Mouse (Mus musculus) layer of hippocampus, postnatal 10 days (tissue): ENCODE results near the gene BC034090. TPM values are rescaled to one million over a fixed set of nuclear protein-coding genes. Genes with fewer than 3 reads are reported as not detected.
A peak's percentile ranks its signal among the peaks of the same experiment; 100 is the strongest.

Experiments
- DNase-seq, 2 experiments: peaks; one replicate each; pipeline ENCODE4 v3.0.0; 2021; ENCODE audit warnings: low spot score in 2 of 2
- total RNA-seq, 2 experiments: library from RNA; stranded (reverse); gene quantifications; 2 replicates each; pipeline ENCODE4 v1.2.3; 2021

BC034090 gene
- total RNA-seq, 2 experiments from 2014 or later: 6.2 to 8.4 TPM

- DNase-seq: no peak
These were observed 547 bp upstream of the BC034090 start for GRCm38 (mm10) chr1:155244771-155245211.

GRCm38 (mm10) chr1:155242488-155242745 is 1.8 kb downstream of the BC034090 start:
- DNase-seq: no peak

GRCm38 (mm10) chr1:155241701-155242487 is 2.4 kb downstream of the BC034090 start:
- DNase-seq: no peak

- peak in 1 of 2 experiments; percentile 25 for DNase-seq
These were observed 4.1 kb downstream of the BC034090 start for GRCm38 (mm10) chr1:155239962-155240717.

- DNase-seq: no peak
These were observed 5.1 kb downstream of the BC034090 start for GRCm38 (mm10) chr1:155239169-155239568.

DNA sequence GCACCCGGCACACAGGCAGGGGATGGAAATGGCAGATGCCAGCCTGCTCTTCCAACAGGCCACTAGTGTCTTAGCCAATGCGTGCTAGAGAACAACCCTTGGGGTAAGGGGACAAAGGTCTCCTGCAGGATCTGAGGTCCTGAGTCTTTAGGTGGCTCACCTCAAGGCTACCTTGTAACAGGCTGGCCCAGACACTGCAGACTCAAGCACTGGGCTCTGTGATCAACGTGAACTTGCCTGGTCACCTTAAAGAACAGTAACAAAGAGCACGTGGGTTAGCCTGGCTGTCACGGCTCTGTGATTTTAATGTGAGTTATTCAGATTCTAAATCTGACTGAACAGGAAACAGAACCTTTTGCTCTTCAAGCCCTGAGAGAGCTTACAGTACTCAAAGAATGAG is 6.1 kb downstream of the BC034090 start:
- DNase-seq: no peak

DNA sequence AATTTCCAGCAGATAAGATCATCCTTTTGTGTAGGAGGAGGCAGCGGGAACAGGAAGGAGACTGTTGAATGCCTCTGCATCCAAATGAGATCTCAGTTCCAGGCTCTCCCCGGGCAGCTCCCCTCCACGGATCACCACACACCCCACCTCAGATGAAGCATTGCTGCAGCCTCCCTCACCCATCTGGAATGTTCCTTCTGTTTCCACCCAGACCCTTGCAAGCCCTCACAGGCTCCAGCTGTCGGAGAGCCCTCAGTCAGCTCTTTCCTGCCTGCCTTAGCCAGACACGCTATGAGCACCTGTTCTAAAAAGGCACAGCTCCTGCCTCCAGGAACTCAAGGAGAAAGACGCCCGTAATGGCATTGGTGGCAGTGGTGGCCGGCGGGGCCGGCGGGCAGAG is 6.9 kb downstream of the BC034090 start:
- peak; percentile 11 to 30 for DNase-seq

GRCm38 (mm10) chr1:155236306-155237024 is 7.8 kb downstream of the BC034090 start:
- peak in 1 of 2 experiments; percentile 15 for DNase-seq

- DNase-seq: no peak
These were observed 8.6 kb downstream of the BC034090 start for GRCm38 (mm10) chr1:155235641-155236040.

DNA sequence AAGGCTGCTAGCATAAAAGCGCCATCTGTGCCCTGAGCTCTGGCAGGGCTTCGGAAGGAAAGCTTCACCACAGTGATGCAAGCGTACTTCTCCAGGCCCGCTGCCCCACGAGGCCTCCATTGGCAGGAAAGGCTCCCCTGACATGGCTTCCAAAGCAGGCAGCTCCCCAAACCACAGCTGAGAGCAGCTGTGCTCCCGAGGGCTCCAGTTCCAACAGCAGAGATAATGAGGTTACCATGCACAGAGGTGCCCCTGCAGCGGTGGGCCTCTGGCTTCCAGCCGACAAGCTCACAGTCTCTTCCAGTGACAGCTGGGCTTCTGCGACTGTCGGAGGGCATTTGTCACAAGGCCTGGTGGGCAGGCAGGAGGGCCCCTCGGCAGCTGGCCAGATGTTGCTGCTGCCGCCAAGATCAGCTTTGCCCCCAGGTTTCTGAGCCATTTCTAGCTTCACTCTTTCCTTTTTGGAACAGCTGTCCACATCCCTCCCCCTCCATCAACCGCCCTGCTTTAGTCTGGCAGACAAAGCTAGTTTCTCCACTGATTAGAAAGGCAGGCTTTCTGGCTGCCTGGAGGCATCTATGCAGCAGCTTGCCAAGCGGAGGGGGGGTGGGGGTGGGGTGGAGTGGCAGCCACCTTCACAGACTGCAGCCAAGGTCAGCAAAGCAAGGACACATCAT is 10.2 kb downstream of the BC034090 start:
- peak; percentile 71 to 75 for DNase-seq

GRCm38 (mm10) chr1:155233378-155233777 is 10.9 kb downstream of the BC034090 start:
- no peak for DNase-seq

DNA sequence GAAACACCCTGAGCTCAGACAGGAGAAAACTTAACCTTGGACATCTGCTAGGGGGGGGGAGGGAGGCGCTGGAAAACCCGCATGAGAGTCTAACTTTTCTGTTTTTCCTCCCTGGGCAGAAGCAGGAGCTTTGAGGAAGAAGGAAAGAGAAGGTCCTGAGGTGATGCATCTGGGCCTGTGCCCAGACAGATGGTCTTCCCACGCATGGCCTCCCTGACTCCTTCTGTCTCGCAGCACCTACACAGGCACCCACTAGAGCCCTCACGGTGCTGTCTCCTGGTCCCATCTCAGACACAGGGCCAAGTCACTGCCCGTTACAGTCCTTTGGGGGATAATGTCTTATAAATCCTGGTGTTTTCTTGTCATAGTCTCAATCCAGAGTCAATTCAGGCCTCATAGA is 11.5 kb downstream of the BC034090 start:
- no peak for DNase-seq

DNA sequence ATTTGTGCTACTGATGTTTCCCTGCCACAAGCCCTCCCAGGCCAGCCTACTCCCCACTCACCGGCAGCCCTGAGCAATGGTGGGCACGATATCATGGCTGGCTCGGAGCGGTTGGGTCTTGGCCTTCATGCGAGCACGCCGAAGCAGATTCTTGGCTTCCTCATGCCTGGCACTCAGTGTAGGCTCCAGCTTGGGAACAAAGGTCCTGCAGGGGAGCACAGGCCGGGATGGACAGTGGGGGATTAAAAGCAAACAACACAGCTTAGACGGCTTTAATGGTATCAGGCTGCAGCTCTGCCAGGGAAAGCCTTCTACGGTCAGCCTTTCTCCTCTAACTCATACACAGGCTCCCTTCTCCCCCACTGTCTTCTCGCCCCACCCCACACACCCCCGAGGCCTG is 11.9 kb downstream of the BC034090 start:
- DNase-seq: no peak

- no peak for DNase-seq
These were observed 14.5 kb downstream of the BC034090 start for GRCm38 (mm10) chr1:155229464-155230411.

GRCm38 (mm10) chr1:155223849-155224554 is 20.2 kb downstream of the BC034090 start:
- peak; percentile 79 to 84 for DNase-seq

- DNase-seq: no peak
These were observed 21.2 kb downstream of the BC034090 start for GRCm38 (mm10) chr1:155223036-155223435.

GRCm38 (mm10) chr1:155222101-155222669 is 22.1 kb downstream of the BC034090 start:
- DNase-seq: no peak

- DNase-seq: no peak
These were observed 25.3 kb downstream of the BC034090 start for GRCm38 (mm10) chr1:155218924-155219323.

DNA sequence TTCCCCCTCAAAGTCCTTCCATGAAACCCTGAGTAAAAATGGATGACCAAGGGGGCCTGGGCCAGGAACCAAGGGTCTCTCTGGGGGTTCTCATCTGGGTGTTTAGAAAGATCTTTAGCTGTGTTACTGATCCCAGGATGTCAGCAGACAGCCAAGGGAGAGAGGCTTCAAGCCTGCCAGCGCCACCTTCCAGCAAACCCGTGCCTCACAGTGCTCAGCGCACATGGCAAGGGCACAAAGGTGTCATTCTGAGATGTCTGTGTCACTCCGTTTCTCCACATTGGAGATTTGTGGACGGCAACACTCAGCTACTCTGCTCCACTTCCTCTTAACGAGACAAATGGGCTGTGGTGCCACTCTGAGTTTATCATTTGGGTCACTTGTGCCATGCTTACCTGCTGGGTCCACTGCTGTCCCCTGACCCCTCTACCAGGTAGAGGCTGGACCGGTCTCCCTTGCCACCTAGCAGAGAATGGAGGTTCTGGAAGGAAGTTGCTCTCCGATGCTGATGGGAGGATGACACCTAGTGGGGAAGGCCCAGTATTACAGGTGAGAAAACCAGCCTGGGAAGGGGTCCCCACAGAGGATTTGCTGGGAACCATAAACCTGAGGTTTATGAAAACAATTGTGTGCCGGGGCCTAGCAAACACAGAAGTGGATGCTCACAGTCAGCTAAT is 26.2 kb downstream of the BC034090 start:
- DNase-seq: peak; percentile 76 to 84
